Mouse (Mus musculus) embryonic fibroblast, embryonic 13.5 days (primary cell): ENCODE measurements around the gene Zbtb34. TPM values are rescaled to one million over a fixed set of nuclear protein-coding genes. Genes with fewer than 3 reads are reported as not detected.

Source experiments
- H3K27ac ChIP-seq: 2 replicates; pipeline ENCODE4 v1.5.1; 2012; ENCODE audit warnings: low read length, control low read depth, inconsistent platforms; ENCODE audit not compliant: insufficient read depth
- H3K4me1 ChIP-seq: 2 replicates; pipeline ENCODE4 v1.6.1; 2011; ENCODE audit warnings: low read length; ENCODE audit not compliant: control insufficient read depth, insufficient read depth
- H3K4me3 ChIP-seq: 2 replicates; pipeline ENCODE4 v1.5.1; 2011; ENCODE audit warnings: mild to moderate bottlenecking, control low read depth, low read length; ENCODE audit not compliant: insufficient read depth
- CTCF ChIP-seq: IDR thresholded peaks from 2 replicates; pipeline ENCODE4 v1.5.1; 2011; ENCODE audit warnings: mild to moderate bottlenecking, control low read depth, low read length, moderate library complexity, borderline replicate concordance; ENCODE audit not compliant: insufficient read depth
- POLR2A ChIP-seq: IDR thresholded peaks from 2 replicates; pipeline ENCODE4 v1.6.1; 2011; ENCODE audit warnings: low read depth, mild to moderate bottlenecking, control low read depth, low read length, moderate library complexity
- polyA plus RNA-seq: library from polyadenylated mRNA; stranded (reverse); fragments of >200 nt; gene quantifications from 2 replicates; pipeline ENCODE4 v1.2.4, GENCODE M21; 2011; ENCODE audit warnings: low read depth; ENCODE audit not compliant: missing spikeins, insufficient read length

Zbtb34 gene
- polyA plus RNA-seq, 1 experiment = 11.0 TPM

DNA sequence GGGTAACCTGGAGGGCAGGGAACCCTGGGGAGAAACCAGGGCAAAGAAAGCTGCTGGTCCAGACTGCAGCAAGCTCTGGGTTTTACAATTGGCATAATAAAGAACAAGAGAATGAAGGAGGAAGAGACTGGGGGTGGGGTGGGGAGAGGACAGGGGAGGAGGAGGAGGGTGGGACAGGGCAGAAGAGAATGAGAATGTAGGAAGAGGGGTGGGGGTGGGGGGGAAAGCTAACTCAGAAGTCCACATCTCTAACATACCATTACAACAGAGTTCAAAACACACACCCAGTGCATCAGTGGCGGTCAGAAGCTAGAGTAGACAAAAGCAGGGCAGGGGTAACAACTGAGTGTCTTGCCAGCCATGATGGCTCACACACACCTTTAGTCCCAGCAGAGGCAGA, 29.9 kb upstream of the Zbtb34 start:
- TF ChIP-seq CTCF (no peak), POLR2A (no peak)

DNA sequence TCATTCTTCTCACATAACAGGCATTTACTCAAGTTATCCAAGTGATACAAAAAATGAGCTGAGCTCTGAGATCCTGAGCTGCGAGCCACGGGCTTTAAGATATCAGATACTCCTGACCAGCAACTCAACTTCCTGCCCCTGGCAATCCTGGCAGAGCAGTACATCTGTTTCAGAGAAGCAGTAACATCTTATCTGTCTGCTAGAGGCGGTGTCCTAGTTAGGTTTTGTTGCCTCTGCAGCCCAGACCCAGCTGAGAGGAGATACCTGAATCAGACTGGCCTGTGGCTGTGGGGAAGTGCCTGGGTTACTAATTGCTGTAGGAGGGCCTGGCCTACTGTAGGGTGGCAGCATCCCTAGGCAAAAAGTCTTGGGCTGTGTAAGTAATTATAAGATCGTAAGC, 28.5 kb upstream of the Zbtb34 start:
- Histone ChIP-seq H3K4me1 (no peaks in the 10 kb centered on the region), H3K27ac (no peak overlapping the region), H3K4me3 (no peak overlapping the region)

More for the DNA sequence above, 29.9 kb upstream of the Zbtb34 start:
- Histone ChIP-seq H3K4me1 (peaks cover 8% of the 10 kb centered on the region; the same call in 1 of the 2 replicates), H3K27ac (no peak overlapping the region), H3K4me3 (no peak overlapping the region)

DNA sequence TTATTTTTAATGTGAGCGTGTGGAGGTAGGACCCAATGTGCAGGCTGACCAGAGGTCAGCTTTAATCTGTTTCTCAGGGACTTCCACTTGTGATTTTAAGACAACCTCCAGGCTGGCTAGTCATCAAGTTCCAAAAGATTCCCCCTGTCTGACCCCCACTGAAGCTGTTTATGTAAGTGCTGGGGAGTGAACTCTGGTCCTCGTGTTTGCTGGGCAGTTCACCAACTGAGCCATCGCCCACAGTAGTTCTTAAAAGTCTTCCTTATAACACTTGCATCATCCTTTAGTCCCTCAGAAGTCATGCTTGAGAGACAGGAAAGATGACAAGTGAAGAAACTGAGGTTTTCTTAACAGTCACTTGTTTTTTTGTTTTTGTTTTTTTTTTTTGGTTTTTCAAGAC, 25.6 kb upstream of the Zbtb34 start:
- H3K27ac ChIP-seq = no peak overlapping the region
- no peaks in the 10 kb centered on the region for H3K4me1 ChIP-seq
- TF ChIP-seq CTCF (no peak), POLR2A (no peak)
- no peak overlapping the region for H3K4me3 ChIP-seq

More for the DNA sequence above, 28.5 kb upstream of the Zbtb34 start:
- no peak for TF ChIP-seq POLR2A
- no peak for TF ChIP-seq CTCF

DNA sequence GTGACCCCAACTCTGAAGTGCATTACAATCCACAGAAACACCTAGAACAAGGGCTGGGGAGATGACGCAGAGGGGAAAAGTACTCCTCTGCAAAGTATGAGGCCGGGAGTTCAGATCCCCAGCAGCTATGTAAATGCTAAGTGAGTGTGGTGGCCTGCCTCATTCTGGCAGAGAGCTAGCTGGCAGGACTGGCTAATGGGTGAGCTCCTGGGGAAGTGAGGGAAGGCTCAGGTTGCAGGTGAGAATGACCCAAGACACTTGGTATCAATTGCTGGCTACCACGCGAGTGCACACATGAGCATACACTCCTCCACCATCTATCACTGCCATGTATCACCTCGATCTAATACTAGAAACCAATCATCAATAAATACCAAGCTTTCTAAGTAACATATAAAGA, 25.1 kb upstream of the Zbtb34 start:
- Histone ChIP-seq H3K4me1 (no peaks in the 10 kb centered on the region), H3K4me3 (no peak overlapping the region), H3K27ac (no peak overlapping the region)
- TF ChIP-seq POLR2A (no peak), CTCF (no peak)

DNA sequence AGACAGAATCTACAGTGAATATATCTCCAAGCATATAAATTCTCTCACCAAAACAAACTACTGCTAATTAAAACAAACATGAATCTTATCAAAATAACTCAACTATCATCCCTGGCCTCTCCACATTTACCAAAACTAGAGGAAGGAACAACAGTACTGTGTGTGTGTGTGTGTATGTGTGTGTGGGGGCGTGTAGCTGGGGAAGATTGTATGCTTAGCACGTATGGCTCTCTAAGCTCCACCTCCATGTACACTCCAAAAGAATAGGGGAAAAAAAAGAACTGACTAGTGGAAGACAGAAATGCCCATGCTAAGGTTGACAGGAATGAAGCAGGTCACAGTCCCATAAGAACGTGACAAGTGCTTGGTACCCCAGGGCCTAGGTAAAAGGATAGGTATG, 24.2 kb upstream of the Zbtb34 start:
- no peaks in the 10 kb centered on the region for H3K4me1 ChIP-seq
- TF ChIP-seq POLR2A (no peak), CTCF (no peak)

DNA sequence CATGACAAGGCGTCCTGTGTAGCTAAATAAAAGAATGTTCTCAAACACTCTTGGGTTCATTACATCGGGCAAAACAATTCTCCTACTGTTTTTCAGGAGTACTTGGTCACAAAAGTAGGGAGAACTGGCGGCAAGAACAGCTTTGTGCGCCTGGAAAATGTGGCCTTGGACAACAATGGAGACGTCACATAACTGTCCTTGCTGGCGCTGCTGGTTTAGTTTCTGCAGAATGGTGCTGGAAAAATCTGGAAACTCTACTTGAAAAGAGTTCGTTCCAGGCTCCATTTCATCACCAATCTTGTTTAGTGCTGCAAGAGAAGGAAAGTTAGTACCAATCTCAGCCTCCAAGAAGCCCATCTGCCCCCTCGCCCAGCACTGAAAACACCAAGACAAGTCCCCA, 23.7 kb upstream of the Zbtb34 start:
- TF ChIP-seq CTCF = no peak
- no peak for TF ChIP-seq POLR2A
- Histone ChIP-seq H3K4me1 (no peaks in the 10 kb centered on the region), H3K27ac (no peak overlapping the region), H3K4me3 (no peak overlapping the region)

More for the DNA sequence above, 24.2 kb upstream of the Zbtb34 start:
- H3K27ac ChIP-seq = no peak overlapping the region
- H3K4me3 ChIP-seq = no peak overlapping the region

DNA sequence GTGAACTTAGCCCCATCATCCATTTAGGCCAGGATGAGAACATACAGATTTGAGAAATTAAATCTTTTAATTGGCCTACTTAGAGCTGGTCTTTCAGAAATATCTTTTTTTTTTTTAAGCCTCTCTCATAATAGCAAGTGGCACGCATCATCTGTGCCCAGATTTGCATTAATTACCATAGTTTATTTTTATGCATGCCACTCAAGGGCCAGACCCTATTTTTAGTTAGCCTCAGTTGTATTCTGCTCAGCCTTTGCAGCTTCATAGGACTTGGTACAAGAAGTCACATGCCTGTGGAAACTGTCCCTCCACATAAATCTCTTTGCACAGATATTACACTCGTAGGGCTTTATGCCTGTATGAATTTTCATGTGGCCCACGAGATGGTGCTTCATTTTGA, 22.4 kb upstream of the Zbtb34 start:
- no peaks in the 10 kb centered on the region for H3K4me1 ChIP-seq
- no peak overlapping the region for H3K4me3 ChIP-seq
- H3K27ac ChIP-seq = no peak overlapping the region
- TF ChIP-seq CTCF (no peak), POLR2A (no peak)

DNA sequence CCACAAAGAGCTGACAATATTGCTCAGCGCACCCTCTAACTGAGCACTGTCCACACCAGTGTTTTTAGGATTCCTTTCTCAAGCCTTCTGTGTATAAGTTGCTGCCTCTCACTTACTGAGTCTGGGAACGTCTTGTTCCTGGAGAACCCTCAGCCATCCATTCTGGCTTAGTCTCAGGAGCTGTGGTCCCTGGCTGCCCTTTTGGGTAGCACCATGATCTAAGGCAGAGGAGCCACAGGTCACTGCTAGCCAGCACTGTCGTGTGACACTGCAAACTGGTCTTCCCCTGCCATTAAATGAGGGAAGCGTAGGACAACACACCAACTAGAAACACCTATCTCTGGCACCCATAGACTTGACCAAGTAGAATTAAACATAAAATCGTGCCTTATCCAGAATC, 21.6 kb upstream of the Zbtb34 start:
- Histone ChIP-seq H3K4me1 (no peaks in the 10 kb centered on the region), H3K4me3 (no peak overlapping the region), H3K27ac (no peak overlapping the region)
- TF ChIP-seq POLR2A (no peak), CTCF (no peak)

DNA sequence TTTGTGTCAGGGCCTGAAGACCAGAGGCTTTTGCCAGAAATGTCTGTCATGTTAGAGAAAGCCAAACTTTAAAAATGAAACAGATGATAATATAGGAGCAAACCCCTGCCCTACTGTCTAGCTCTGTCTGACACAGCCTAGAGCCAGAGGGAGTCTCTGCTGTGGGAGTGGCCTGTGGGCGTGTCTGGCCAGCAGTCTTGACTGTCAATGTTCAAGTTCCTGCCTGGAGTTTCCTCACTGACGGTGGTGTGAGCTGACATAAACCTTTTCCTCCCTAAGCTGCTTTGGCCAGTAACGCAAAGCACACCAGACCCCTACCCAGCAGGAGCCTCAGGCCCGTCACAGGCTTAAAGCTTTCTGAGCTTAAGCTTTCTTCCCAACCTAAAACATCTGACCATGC, 21.0 kb upstream of the Zbtb34 start:
- TF ChIP-seq CTCF = no peak
- no peak for TF ChIP-seq POLR2A
- H3K27ac ChIP-seq = no peak overlapping the region
- no peaks in the 10 kb centered on the region for H3K4me1 ChIP-seq
- H3K4me3 ChIP-seq = no peak overlapping the region

DNA sequence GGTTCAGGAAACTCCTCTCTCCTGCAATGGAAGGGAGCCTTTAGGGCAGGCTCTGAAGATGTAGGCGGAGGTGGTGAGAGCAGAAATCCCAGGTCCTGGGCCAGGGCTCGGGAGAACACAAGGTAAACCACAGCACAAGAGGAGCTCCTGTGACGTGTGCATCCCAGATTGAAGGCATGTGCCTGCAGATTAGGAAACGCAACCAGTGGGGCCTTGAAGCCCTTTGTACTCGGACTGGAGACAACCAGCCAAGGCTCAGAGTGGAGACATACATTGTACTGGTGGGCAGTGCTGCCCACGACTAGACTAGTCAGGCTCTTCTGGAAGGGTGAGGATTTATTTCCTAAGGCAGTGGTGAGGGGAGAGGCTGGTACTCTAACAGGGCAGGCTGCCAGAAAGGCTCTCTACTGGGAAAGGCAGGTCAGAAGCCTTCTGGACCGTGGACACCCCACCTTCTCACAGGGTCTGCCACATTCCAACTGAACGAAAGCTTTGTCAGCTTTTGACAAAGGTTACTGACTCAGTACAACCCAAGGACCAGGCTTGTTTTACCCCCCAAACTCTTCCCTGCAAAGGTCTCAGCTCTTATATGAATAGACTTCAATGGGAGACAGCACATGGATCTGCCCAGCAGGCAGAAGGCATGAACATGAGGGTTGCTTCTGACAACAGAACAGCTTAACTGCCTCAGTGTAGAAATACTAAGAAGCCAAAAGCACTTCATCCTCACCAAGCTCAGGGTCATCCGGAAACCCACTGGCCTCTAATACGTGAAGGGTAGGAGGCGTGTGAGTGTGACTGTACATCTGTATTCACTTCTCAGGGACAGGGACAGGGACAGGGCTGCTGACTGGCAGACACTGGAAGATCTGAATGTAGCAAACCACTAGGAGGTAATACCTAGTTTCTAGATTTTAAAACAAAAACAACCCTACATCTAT, 20.2 kb upstream of the Zbtb34 start:
- Histone ChIP-seq H3K4me1 (no peaks in the 10 kb centered on the region), H3K27ac (no peak overlapping the region), H3K4me3 (no peak overlapping the region)
- TF ChIP-seq POLR2A = no peak
- no peak for TF ChIP-seq CTCF
